Mouse (Mus musculus): ENCODE measurements around the gene Nlrc5.

GRCm38 (mm10) chr8:94409523-94409922 lies 24.6 kb upstream of the Nlrc5 start:
- TF ChIP-seq CTCF (IDR thresholded peaks at IDR 0.05; ENCODE audit: low read depth, low read length) (no peak), POLR2A (IDR thresholded peaks at IDR 0.05; ENCODE audit: extremely low read depth, insufficient read depth, low read length) (no peak)

All from liver, adult 2 months (tissue).